Mouse (Mus musculus) c-Kit-positive CD71-positive TER-119-negative erythroid progenitor cells, embryonic 14.5 days (primary cell): ENCODE results near the gene Ikzf4.
A peak's percentile ranks its signal among the peaks of the same experiment; 100 is the strongest.

Experiments
- DNase-seq: peaks from one replicate; pipeline ENCODE4 v3.0.0-alpha.2; 2013; ENCODE audit warnings: low read depth

Ikzf4 gene

DNA sequence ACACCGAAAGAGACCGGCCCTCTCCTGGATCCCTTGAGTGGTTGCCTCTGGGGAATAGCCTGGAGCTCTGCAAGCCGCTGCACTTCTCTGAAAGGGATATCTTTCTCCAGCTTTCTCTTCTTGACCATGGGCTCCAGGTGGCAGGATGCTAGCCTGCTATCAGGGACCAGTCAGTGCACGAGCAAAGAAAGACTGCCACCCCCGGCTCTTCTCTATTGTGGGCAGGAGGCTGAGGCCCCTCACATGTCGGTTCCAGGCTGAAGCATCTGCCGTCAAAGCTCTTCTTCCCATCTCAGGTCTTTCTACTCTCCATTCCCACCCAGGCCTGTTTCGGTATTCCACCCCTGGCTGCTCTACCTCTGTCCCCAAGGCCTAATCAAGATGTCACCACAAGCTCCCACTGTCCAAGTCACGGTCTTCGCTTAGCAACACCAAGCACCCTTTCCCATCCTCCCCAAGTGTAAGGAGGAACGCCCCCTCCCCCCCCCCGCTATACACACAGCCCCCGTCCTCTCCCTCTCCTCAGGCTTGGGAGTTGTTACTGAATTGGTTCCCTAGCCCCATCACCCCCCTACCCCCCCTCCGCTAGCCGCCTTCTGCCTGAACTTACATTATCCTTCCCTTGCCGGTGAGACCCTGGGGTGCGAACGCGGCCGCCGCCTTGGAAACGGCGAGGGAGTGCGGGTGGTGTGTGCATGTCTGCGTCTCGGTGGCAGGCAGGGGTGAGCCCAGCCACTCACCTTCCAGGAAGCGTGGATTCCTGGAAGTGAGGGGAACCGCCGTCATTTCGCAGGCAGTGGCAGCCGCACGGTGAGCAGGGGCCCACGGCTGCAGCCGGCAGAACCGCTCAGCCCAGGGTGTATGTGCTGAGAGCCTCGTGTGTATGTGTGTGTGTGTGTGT, at the start of gene Ikzf4:
Gene Ikzf4 (minus strand): TSS at position 881 of the 901 bp plus-strand sequence.
- no peak for DNase-seq

DNA sequence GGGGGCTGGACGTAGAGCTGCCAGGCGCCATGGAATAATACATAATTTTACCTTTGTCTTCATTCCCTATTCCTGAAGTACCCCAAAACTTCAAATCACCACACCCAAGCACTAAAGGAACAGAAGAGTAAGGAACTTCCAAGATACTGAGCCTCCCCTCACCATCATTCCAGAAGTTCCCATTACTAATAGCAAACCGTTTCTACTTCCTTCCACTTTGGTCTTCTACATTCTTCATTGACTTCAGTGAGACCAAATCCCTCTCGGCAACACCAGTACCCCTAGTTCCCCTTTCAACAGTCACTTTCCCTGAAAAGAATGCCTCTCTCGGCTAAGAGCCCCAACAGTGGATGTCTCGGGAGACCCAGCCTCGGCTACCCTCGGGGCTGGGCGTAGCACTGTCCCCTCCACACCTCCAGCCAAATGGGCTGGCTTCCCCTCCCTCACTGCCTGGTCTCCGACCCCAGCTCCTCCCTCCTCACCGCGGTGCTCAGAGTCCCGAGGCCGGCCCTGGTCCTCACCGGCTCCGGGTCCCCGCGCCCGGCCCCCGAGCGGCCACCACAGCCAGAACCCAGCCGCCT, 49.7 kb upstream of the Ikzf4 start:
- peak; percentile 21 for DNase-seq

GRCm38 (mm10) chr10:128674469-128675008, 28.7 kb upstream of the Ikzf4 start:
- peak; percentile 58 for DNase-seq

DNA sequence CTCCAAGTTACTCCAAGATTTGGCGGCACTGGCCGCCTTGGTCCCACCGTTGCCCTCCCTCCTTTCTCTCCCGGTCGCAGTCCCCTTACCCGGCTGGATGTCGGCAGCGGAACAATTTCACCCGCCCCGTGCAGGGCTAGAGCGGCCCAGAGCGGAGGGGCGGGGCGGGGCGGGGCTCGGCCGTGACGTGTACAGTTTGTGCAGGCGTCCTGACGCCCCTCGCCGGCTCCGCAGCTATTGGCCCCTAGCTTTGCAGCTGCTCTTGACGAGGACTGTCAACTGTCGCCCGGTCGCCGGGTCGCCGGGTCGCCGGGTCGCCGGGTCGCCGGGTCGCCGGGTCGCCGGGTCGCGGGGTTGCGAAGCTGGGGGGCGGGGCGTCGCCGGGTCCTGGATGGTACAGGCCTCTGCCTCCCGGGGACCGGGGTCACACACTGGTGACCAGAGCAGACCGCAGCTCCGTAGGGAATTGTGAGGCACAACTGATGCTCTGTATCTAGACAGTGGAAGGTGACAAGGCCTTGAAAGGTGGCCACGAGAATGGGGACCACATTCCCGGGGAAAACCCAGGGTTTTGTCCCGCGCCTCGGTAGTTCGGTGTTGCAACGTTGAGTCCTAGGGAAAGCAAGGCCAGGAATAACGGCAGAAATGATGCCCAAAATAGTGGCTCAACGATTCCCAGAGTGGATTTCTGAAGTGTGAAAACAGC, 28.1 kb upstream of the Ikzf4 start, which contains the start of gene Suox:
Gene Suox (minus strand): TSS at position 311 of the 706 bp plus-strand sequence.
- peak; percentile 63 for DNase-seq

GRCm38 (mm10) chr10:128671148-128671547, 25.4 kb upstream of the Ikzf4 start:
- DNase-seq: no peak

DNA sequence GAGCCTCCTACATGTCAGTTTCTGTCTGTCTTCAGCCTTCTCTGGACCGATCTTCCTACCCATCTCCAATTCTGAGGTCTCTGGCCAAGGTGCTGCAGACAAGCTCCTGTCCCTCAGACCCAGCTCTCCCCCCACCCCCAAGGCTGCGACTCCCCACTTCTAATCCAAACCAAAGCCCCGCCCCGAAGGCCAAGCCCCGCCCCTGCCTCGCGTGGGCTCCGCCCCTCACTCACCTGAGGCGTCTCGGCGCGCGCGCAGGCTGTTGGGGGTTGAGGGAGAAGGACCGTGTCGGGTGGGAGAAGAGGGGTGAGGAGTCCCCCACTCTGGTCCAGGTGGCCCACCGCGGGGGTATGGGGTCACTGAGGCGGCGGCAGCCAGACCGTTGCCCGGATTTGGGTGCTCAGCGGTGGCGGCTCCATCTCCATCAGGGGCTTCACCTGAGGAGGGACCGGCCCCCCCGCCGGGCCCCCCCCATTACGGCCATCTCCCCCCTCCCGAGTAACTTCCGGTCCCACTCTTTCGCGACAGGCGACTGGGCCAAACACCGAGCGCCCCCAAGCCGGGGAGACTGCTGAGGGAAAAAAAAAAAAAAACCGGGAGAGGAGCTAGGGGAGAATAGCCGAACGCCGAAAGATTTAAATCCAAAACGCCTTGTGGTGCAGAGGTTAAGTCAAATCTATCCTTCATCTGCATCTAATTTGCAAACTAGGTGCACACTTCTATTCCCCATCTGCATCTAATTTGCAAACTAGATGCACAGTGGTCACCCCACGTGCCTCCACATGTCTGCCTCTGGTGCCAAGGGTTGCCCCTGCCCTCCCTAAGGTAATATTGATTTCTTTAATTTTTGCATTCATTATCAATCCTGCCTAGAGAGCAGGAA, 23.2 kb upstream of the Ikzf4 start:
- no peak for DNase-seq

- DNase-seq: no peak
These were observed 20.0 kb upstream of the Ikzf4 start for GRCm38 (mm10) chr10:128665806-128666205.

DNA sequence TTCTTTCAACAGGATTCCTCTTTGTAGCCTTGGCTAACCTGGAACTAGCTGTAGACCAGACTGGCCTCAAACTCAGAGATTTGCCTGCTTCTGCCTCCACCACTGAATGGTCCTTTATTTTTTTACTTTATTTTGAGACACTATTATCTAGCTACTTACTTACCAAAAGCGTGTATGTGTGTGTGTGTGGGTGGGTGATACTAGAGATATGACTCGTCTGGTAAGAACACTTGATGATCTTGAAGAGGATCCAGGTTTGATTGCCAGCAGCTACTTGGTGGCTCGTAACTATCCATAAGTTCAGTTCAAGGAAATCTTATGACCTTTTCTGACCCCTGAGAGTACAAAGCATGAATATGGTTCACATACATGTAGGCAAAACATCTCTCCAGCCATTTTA, 19.5 kb upstream of the Ikzf4 start:
- DNase-seq: no peak

DNA sequence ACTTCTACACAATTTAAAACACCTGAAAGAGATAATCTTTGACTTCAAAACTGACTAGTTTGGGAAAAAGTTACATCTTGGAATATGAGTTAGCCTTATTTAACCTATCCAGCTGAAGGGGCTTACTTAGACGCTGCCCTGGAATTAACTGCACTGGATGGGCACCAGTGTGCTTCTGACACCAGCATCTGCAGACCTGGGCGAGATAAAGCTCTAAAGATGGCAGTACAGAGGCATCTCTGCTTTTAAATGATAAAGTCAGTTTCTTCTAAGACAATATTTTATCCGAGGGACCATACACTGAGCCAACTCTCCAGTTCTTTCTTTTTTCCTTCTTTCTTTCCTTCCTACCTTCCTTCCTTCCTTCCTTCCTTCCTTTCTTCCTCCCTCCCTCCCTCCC, 19.0 kb upstream of the Ikzf4 start:
- no peak for DNase-seq

DNA sequence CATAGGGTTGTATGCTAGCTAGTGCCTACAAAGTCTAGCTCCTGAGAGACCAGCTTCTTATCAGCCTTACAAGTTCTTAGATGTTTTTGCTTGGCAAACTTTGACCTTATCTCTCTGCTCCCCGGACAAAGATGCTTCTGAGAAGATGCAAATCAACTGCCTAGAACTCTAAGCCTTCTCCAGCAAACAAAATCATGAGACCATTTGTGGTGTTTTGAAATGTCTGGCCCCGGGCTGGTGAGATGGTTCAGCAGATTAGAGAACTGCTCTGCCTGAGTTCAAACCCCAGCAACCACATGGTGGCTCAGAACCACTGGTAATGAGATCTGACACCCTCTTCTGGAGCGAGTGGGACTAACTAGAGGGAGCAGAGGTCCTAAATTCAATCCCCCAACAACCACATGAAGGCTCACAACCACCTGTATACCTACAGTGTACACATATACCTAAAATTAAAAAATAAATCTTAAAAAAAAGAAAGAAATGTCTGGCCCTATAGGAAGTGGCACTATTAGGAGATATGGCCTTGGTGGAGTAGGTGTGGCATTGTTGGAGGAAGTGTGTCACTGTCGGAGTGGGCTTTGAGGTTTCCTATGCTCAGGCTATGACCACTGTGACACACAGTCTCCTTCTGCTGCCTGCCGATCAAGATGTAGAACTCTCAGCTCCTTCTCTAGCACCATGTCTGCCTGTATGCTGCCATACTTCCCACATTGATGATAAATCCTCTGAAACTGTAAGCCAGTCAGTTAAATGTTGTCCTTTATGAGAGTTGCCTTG, 17.8 kb upstream of the Ikzf4 start:
- DNase-seq: no peak

DNA sequence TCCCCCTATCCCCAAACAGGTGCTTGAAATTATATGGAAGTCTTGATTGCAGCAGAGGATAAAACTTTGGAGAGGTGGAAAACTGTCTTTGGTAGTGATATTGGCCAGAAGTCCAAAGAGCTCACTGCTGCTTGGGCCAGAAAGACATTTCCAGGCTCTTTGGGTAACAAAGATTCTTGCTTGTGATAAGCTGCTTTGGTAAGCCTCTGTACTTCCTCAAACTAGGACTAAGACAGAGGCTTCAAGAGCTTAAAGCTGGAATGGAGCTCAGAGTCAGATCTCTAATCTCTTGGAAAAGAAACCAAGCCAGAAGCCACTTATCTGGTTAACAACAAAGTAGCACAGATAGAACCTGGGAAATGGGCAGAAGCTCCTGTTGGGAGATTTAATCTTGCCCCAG, 16.7 kb upstream of the Ikzf4 start:
- no peak for DNase-seq

DNA sequence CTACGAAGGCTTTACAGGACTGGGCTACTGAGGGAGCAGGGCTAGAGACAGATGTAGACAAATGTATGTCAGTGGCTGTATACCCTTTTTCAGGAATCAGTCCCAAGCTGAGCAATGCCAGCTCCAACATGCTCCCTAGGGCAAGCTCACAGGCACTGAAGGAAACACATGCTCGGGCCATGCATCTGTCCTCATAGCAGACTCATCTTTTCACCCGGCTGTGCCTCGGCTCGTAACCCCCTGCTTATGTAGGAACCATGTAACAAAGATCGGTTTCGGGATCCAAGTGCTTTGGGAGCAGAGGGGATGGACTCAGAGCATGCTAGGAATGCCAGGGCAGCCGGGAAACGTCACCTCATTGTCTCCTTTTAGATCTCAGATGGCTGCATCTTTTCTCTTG, 13.7 kb upstream of the Ikzf4 start:
- DNase-seq: no peak

GRCm38 (mm10) chr10:128657844-128658243, 12.1 kb upstream of the Ikzf4 start:
- DNase-seq: no peak

DNA sequence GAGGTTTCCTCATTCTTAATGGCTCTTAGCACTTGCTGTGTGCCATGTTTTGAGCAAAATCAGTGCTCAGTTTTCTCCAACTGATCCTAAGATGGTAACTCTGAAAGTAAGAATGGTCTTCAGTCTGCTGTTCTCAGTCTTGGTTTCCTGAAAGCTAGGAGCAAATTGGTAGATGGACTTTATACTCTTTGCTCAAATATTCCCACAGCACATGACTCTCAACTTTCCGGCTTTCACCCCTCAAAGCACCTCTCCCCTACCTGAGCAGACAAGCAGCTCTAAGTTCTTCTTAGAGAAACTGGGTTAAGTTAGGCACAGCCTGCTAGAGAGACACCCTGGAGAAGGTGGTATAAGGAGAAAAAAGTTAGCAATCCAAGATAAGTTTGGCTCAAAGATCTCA, 10.9 kb upstream of the Ikzf4 start:
- no peak for DNase-seq

- no peak for DNase-seq
These were observed 9.5 kb upstream of the Ikzf4 start for GRCm38 (mm10) chr10:128655254-128655653.

GRCm38 (mm10) chr10:128653866-128654265, 8.1 kb upstream of the Ikzf4 start:
- DNase-seq: no peak

- no peak for DNase-seq
These were observed 623 bp upstream of the Ikzf4 start for GRCm38 (mm10) chr10:128646139-128647089.

GRCm38 (mm10) chr10:128642749-128643148, 3.0 kb downstream of the Ikzf4 start:
- no peak for DNase-seq

DNA sequence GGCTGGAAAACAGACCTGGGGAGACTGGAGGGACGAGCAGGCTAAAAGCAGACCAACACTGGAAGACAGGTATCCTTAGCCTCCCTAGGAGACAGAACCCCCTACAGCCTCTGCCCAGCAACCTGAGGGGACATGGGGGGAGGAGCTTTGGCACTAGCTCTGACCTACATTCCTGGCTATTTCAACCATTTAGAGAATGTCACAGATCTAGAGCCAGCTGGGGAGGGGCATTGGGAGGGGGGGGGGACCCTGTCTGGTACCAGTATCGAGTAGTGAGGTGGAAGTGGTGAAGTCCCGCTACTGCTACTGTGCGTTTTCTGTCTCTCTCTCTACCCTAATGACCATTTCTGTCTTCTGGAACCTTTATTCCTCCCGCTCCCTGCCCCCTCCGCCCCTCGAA, 3.9 kb downstream of the Ikzf4 start:
- no peak for DNase-seq

DNA sequence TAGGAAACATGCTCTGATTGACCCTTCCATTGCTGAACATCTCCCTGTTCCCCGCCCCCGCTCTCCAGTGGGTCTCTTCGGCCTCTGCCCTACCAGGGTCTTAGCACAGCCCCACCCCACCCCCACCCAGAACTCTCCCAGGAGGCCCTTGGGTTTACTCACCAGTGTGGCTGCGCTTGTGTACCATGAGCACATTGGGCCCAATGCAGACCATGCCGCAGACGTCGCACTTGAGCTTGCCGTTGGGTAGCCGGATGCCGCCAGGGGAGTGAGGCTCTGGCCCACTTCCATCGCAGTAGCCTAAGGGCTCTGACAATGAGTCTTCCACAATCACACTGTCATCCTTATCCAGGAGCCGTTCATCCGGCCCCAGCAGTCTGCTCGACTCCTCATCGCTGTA, 4.9 kb downstream of the Ikzf4 start:
- DNase-seq: no peak
